Mouse (Mus musculus) cerebellum, adult 2 months (tissue): ENCODE results near the gene Parp3. TPM values are rescaled to one million over a fixed set of nuclear protein-coding genes. Genes with fewer than 3 reads are reported as not detected.

ENCODE experiments used
- DNase-seq, 2 experiments: peaks; one replicate each; pipeline ENCODE4 v3.0.0; 2021
- H3K27ac ChIP-seq: fragments of 200-500 bp; 2 replicates; pipeline ENCODE4 v1.5.1; 2012; ENCODE audit warnings: low read length, control low read depth, inconsistent platforms; ENCODE audit not compliant: insufficient read depth
- H3K27me3 ChIP-seq: fragments of 200-500 bp; 2 replicates; pipeline ENCODE4 v1.6.1; 2012; ENCODE audit warnings: inconsistent platforms, mild to moderate bottlenecking, low read length, moderate library complexity; ENCODE audit not compliant: control insufficient read depth, insufficient read depth
- H3K4me1 ChIP-seq: fragments of 200-500 bp; 2 replicates; pipeline ENCODE4 v1.6.1; 2011; ENCODE audit warnings: low read length; ENCODE audit not compliant: control insufficient read depth, insufficient read depth
- H3K4me3 ChIP-seq: fragments of 200-500 bp; replicated peaks from 2 replicates; pipeline ENCODE3; 2011; ENCODE audit warnings: mild to moderate bottlenecking, low read depth, low read length, control low read depth; ENCODE audit not compliant: insufficient read depth
- CTCF ChIP-seq: fragments of 200-500 bp; IDR thresholded peaks from 2 replicates; pipeline ENCODE4 v1.5.1; 2011; ENCODE audit warnings: low read depth, mild to moderate bottlenecking, control low read depth, low read length, moderate library complexity, borderline replicate concordance; ENCODE audit not compliant: insufficient read depth
- POLR2A ChIP-seq: fragments of 200-500 bp; IDR thresholded peaks from 2 replicates; pipeline ENCODE4 v1.6.1; 2011; ENCODE audit warnings: low read length, control low read depth, borderline replicate concordance; ENCODE audit not compliant: insufficient read depth
- WGBS: fragments of 180-500 bp; shearing (Covaris S2); methylation state at CpG from one replicate; pipeline ENCODE4 v1.1.7; 2018; 5-methylcytosine and 5-hydroxymethylcytosine counted together
- polyA plus RNA-seq: library from polyadenylated mRNA; depleted of rRNA; stranded (reverse); fragments of >200 nt; gene quantifications from 2 replicates; pipeline ENCODE4 v1.2.3, GENCODE M21; 2012

Parp3 gene
- polyA plus RNA-seq, 1 experiment: 6.9 TPM

GRCm38 (mm10) chr9:106460401-106461025, 16.2 kb downstream of the Parp3 start:
- DNase-seq: peak; percentile 86 to 89
- 13% methylated on average over 18 of the region's 18 CpGs for WGBS
- H3K27me3 ChIP-seq: no peaks in the 10 kb centered on the region
- TF ChIP-seq POLR2A (peak; percentile 82), CTCF (no peak)
- H3K27ac ChIP-seq: peak overlapping the region; percentile 75
- peak overlapping the region; percentile 95 for H3K4me3 ChIP-seq
- H3K4me1 ChIP-seq: peaks cover 33% of the 10 kb centered on the region

GRCm38 (mm10) chr9:106459946-106460345, 16.8 kb downstream of the Parp3 start:
- peak overlapping the region; percentile 95 for H3K4me3 ChIP-seq
- H3K4me1 ChIP-seq: peaks cover 37% of the 10 kb centered on the region
- 18% methylated on average over 15 of the region's 15 CpGs for WGBS
- no peak for TF ChIP-seq CTCF
- no peak for TF ChIP-seq POLR2A
- peak in 1 of 2 experiments; percentile 66 for DNase-seq
- H3K27me3 ChIP-seq: no peaks in the 10 kb centered on the region
- H3K27ac ChIP-seq: peak overlapping the region; percentile 75

- Histone ChIP-seq H3K27ac (0 out of 2 replicates have a peak overlapping the region, but pooled peaks have one; percentile 29), H3K4me1 (peaks cover 42% of the 10 kb centered on the region), H3K27me3 (no peaks in the 10 kb centered on the region), H3K4me3 (no peak overlapping the region)
- TF ChIP-seq CTCF: no peak
- DNase-seq: peak; percentile 54 to 56
- WGBS: 27% methylated on average over 5 of the region's 5 CpGs
Measured at GRCm38 (mm10) chr9:106457920-106458319, 18.8 kb downstream of the Parp3 start.

- 22% methylated on average over 9 of the region's 9 CpGs for WGBS
- Histone ChIP-seq H3K27ac (0 out of 2 replicates have a peak overlapping the region, but pooled peaks have one; percentile 29), H3K4me1 (peaks cover 41% of the 10 kb centered on the region), H3K27me3 (no peaks in the 10 kb centered on the region), H3K4me3 (no peak overlapping the region)
- TF ChIP-seq CTCF: no peak
- TF ChIP-seq POLR2A: no peak
- no peak for DNase-seq
Measured at GRCm38 (mm10) chr9:106457163-106457559, 19.6 kb downstream of the Parp3 start.

- Histone ChIP-seq H3K4me1 (peaks cover 46% of the 10 kb centered on the region), H3K4me3 (no peak overlapping the region), H3K27me3 (no peaks in the 10 kb centered on the region), H3K27ac (0 out of 2 replicates have a peak overlapping the region, but pooled peaks have one; percentile 29)
- TF ChIP-seq CTCF (no peak), POLR2A (no peak)
- DNase-seq: peak in 1 of 2 experiments; percentile 43
- 30% methylated on average over 15 of the region's 15 CpGs for WGBS
Measured at GRCm38 (mm10) chr9:106456325-106457162, 20.2 kb downstream of the Parp3 start.

GRCm38 (mm10) chr9:106454888-106455681, 21.7 kb downstream of the Parp3 start:
- Histone ChIP-seq H3K27me3 (no peaks in the 10 kb centered on the region), H3K4me3 (peak overlapping the region; percentile 94), H3K27ac (peak overlapping the region; percentile 81), H3K4me1 (peaks cover 57% of the 10 kb centered on the region)
- 8% methylated on average over 17 of the region's 17 CpGs for WGBS
- peak; percentile 44 to 46 for DNase-seq
- TF ChIP-seq CTCF (no peak), POLR2A (no peak)

- peak; percentile 53 to 56 for DNase-seq
- peak overlapping the region; percentile 81 for H3K27ac ChIP-seq
- peaks cover 56% of the 10 kb centered on the region for H3K4me1 ChIP-seq
- WGBS: 2% methylated on average over 20 of the region's 20 CpGs
- peak overlapping the region; percentile 94 for H3K4me3 ChIP-seq
- no peaks in the 10 kb centered on the region for H3K27me3 ChIP-seq
- no peak for TF ChIP-seq CTCF
- TF ChIP-seq POLR2A: no peak
Measured at GRCm38 (mm10) chr9:106454071-106454761, 22.5 kb downstream of the Parp3 start.
